Mouse (Mus musculus) kidney, embryonic 15.5 days (tissue): ENCODE measurements around the gene Set. TPM values are rescaled to one million over a fixed set of nuclear protein-coding genes. Genes with fewer than 3 reads are reported as not detected.

Experiments used
- ATAC-seq: fragments of 200-750 bp; cut with Nextera tagmentation; replicated peaks from 2 replicates; pipeline ENCODE4 v1.8.0; 2017; ENCODE audit warnings: moderate TSS enrichment; ENCODE audit not compliant: low FRiP score
- H3K27ac ChIP-seq: fragments of 300-500 bp; sonication (generic); 2 replicates; pipeline ENCODE4 v1.5.1; 2015; ENCODE audit warnings: mild to moderate bottlenecking, inconsistent platforms
- H3K27me3 ChIP-seq: fragments of 300-500 bp; sonication (generic); 2 replicates; pipeline ENCODE4 v1.6.1; 2015; ENCODE audit warnings: inconsistent platforms
- H3K36me3 ChIP-seq: fragments of 300-500 bp; sonication (generic); 2 replicates; pipeline ENCODE4 v1.6.1; 2015; ENCODE audit warnings: inconsistent platforms
- H3K4me1 ChIP-seq: fragments of 300-500 bp; sonication (generic); 2 replicates; pipeline ENCODE4 v1.6.1; 2015; ENCODE audit warnings: inconsistent platforms
- H3K4me2 ChIP-seq: fragments of 300-500 bp; sonication (generic); 2 replicates; pipeline ENCODE4 v1.6.1; 2015; ENCODE audit warnings: moderate library complexity, mild to moderate bottlenecking, inconsistent platforms
- H3K4me3 ChIP-seq: fragments of 300-500 bp; sonication (generic); replicated peaks from 2 replicates; pipeline ENCODE4 v1.5.1; 2015; ENCODE audit warnings: mild to moderate bottlenecking, inconsistent platforms
- H3K9ac ChIP-seq: fragments of 300-500 bp; sonication (generic); 2 replicates; pipeline ENCODE4 v1.6.1; 2015; ENCODE audit warnings: mild to moderate bottlenecking, inconsistent platforms
- H3K9me3 ChIP-seq: fragments of 300-500 bp; sonication (generic); replicated peaks from 2 replicates; pipeline ENCODE4 v1.6.1; 2016; ENCODE audit warnings: inconsistent platforms
- WGBS: fragments of 180-500 bp; shearing (Covaris S2); methylation state at CpG from one replicate; pipeline ENCODE4 v1.1.7; 2015; ENCODE audit warnings: mixed read lengths; 5-methylcytosine and 5-hydroxymethylcytosine counted together
- polyA plus RNA-seq: library from polyadenylated mRNA; unstranded; fragments of >200 nt; fragmentation: Nextera tagmentation; extraction: Ambion mirVana; gene quantifications from 2 replicates; pipeline ENCODE4 v1.2.1, GENCODE M21; 2015

The Set gene
- polyA plus RNA-seq, 1 experiment from 2014 or later: 486 TPM

- Histone ChIP-seq H3K4me3 (peak overlapping the region; percentile 66), H3K9me3 (no peaks in the 10 kb centered on the region), H3K9ac (peak overlapping the region; percentile 75), H3K4me1 (peaks cover 48% of the 10 kb centered on the region), H3K27me3 (no peaks in the 10 kb centered on the region), H3K36me3 (peaks cover 1% of the 10 kb centered on the region), H3K4me2 (peak overlapping the region; percentile 86), H3K27ac (peak overlapping the region; percentile 97)
- WGBS: 4% methylated on average over 8 of the region's 8 CpGs
- no peak for ATAC-seq
Observed at GRCm38 (mm10) chr2:30063235-30063634, 6.1 kb downstream of the Set start.

GRCm38 (mm10) chr2:30063791-30064190 is 6.6 kb downstream of the Set start:
- no peak for ATAC-seq

GRCm38 (mm10) chr2:30064298-30064697 is 7.1 kb downstream of the Set start:
- Histone ChIP-seq H3K36me3 (peaks cover 12% of the 10 kb centered on the region), H3K9me3 (no peaks in the 10 kb centered on the region), H3K4me3 (peak overlapping the region; percentile 66), H3K27me3 (no peaks in the 10 kb centered on the region), H3K27ac (peak overlapping the region; percentile 97; the same call in 1 of the 2 replicates), H3K9ac (peak overlapping the region; percentile 75; the same call in 1 of the 2 replicates), H3K4me2 (peak overlapping the region; percentile 86), H3K4me1 (peaks cover 53% of the 10 kb centered on the region)
- ATAC-seq: no peak
- 33% methylated on average over 3 of the region's 3 CpGs for WGBS

More at GRCm38 (mm10) chr2:30063791-30064190, 6.6 kb downstream of the Set start:
- Histone ChIP-seq H3K9ac (peak overlapping the region; percentile 75), H3K27me3 (no peaks in the 10 kb centered on the region), H3K36me3 (peaks cover 7% of the 10 kb centered on the region), H3K4me3 (peak overlapping the region; percentile 66), H3K4me2 (peak overlapping the region; percentile 86), H3K9me3 (no peaks in the 10 kb centered on the region), H3K4me1 (peaks cover 53% of the 10 kb centered on the region), H3K27ac (peak overlapping the region; percentile 97)
- WGBS: 7% methylated on average over 3 of the region's 3 CpGs

- peak; percentile 93 for ATAC-seq
- H3K9me3 ChIP-seq: no peaks in the 10 kb centered on the region
- H3K4me1 ChIP-seq: peaks cover 48% of the 10 kb centered on the region
- H3K4me3 ChIP-seq: peak overlapping the region; percentile 96
- peak overlapping the region; percentile 83 for H3K4me2 ChIP-seq
- peak overlapping the region; percentile 99 for H3K9ac ChIP-seq
- H3K27ac ChIP-seq: peak overlapping the region; percentile 100
- H3K27me3 ChIP-seq: no peaks in the 10 kb centered on the region
- WGBS: under 1% methylated on average over 49 of the region's 101 CpGs
- peaks cover 27% of the 10 kb centered on the region for H3K36me3 ChIP-seq
Observed at GRCm38 (mm10) chr2:30066046-30066901, 9.1 kb downstream of the Set start.

- peaks cover 32% of the 10 kb centered on the region for H3K36me3 ChIP-seq
- peak overlapping the region; percentile 64 for H3K4me2 ChIP-seq
- 1% methylated on average over 53 of the region's 69 CpGs for WGBS
- peak overlapping the region; percentile 99 for H3K9ac ChIP-seq
- H3K4me3 ChIP-seq: peak overlapping the region; percentile 96
- no peaks in the 10 kb centered on the region for H3K27me3 ChIP-seq
- H3K27ac ChIP-seq: peak overlapping the region; percentile 100
- peaks cover 44% of the 10 kb centered on the region for H3K4me1 ChIP-seq
- H3K9me3 ChIP-seq: no peaks in the 10 kb centered on the region
- peak; percentile 16 for ATAC-seq
Observed at GRCm38 (mm10) chr2:30067031-30067888, 10.1 kb downstream of the Set start.

- no peaks in the 10 kb centered on the region for H3K27me3 ChIP-seq
- H3K36me3 ChIP-seq: peaks cover 39% of the 10 kb centered on the region
- no peaks in the 10 kb centered on the region for H3K9me3 ChIP-seq
- peak overlapping the region; percentile 100; the same call in 1 of the 2 replicates for H3K27ac ChIP-seq
- H3K4me2 ChIP-seq: peak overlapping the region; percentile 64
- WGBS: 8% methylated on average over 7 of the region's 7 CpGs
- peaks cover 37% of the 10 kb centered on the region for H3K4me1 ChIP-seq
- ATAC-seq: no peak
- H3K4me3 ChIP-seq: peak overlapping the region; percentile 96
- H3K9ac ChIP-seq: peak overlapping the region; percentile 99
Observed at GRCm38 (mm10) chr2:30067962-30068361, 10.8 kb downstream of the Set start.

- no peaks in the 10 kb centered on the region for H3K27me3 ChIP-seq
- no peak overlapping the region for H3K9ac ChIP-seq
- no peak for ATAC-seq
- no peak overlapping the region for H3K27ac ChIP-seq
- no peak overlapping the region for H3K4me3 ChIP-seq
- peaks cover 14% of the 10 kb centered on the region for H3K4me1 ChIP-seq
- no peaks in the 10 kb centered on the region for H3K9me3 ChIP-seq
- no peak overlapping the region for H3K4me2 ChIP-seq
- H3K36me3 ChIP-seq: peaks cover 55% of the 10 kb centered on the region
- WGBS: 84% methylated on average over 7 of the region's 7 CpGs
Observed at GRCm38 (mm10) chr2:30072875-30073274, 15.7 kb downstream of the Set start.

- no peak overlapping the region for H3K4me3 ChIP-seq
- no peak overlapping the region for H3K4me2 ChIP-seq
- no peak for ATAC-seq
- H3K9ac ChIP-seq: no peak overlapping the region
- no peak overlapping the region for H3K27ac ChIP-seq
- peaks cover 13% of the 10 kb centered on the region for H3K4me1 ChIP-seq
- no peaks in the 10 kb centered on the region for H3K9me3 ChIP-seq
- WGBS: 78% methylated on average over 3 of the region's 3 CpGs
- peaks cover 53% of the 10 kb centered on the region for H3K36me3 ChIP-seq
- no peaks in the 10 kb centered on the region for H3K27me3 ChIP-seq
Observed at GRCm38 (mm10) chr2:30073285-30073684, 16.1 kb downstream of the Set start.

- Histone ChIP-seq H3K9me3 (no peaks in the 10 kb centered on the region), H3K36me3 (peaks cover 30% of the 10 kb centered on the region), H3K4me3 (no peak overlapping the region), H3K4me1 (peaks cover 14% of the 10 kb centered on the region), H3K4me2 (no peak overlapping the region), H3K27ac (no peak overlapping the region), H3K27me3 (no peaks in the 10 kb centered on the region), H3K9ac (no peak overlapping the region)
- ATAC-seq: no peak
- 30% methylated on average over 3 of the region's 3 CpGs for WGBS
Observed at GRCm38 (mm10) chr2:30075625-30076024, 18.4 kb downstream of the Set start.

GRCm38 (mm10) chr2:30076439-30076838 is 19.3 kb downstream of the Set start:
- no peak overlapping the region for H3K9ac ChIP-seq
- WGBS: 93% methylated on average over 9 of the region's 9 CpGs
- no peak for ATAC-seq

GRCm38 (mm10) chr2:30076959-30077358 is 19.8 kb downstream of the Set start:
- H3K4me2 ChIP-seq: peak overlapping the region; percentile 97
- H3K27me3 ChIP-seq: no peaks in the 10 kb centered on the region
- H3K4me3 ChIP-seq: peak overlapping the region; percentile 75
- H3K36me3 ChIP-seq: peaks cover 24% of the 10 kb centered on the region
- peak; percentile 13; the same call in 1 of the 2 replicates for ATAC-seq
- H3K9ac ChIP-seq: no peak overlapping the region
- peak overlapping the region; percentile 94 for H3K27ac ChIP-seq
- 61% methylated on average over 6 of the region's 6 CpGs for WGBS
- peaks cover 14% of the 10 kb centered on the region for H3K4me1 ChIP-seq
- no peaks in the 10 kb centered on the region for H3K9me3 ChIP-seq

More at GRCm38 (mm10) chr2:30076439-30076838, 19.3 kb downstream of the Set start:
- H3K36me3 ChIP-seq: peaks cover 28% of the 10 kb centered on the region
- no peak overlapping the region for H3K27ac ChIP-seq
- H3K4me2 ChIP-seq: no peak overlapping the region
- peaks cover 14% of the 10 kb centered on the region for H3K4me1 ChIP-seq
- H3K27me3 ChIP-seq: no peaks in the 10 kb centered on the region
- no peak overlapping the region for H3K4me3 ChIP-seq
- H3K9me3 ChIP-seq: no peaks in the 10 kb centered on the region
